Mouse (Mus musculus): ENCODE data around the gene Foxe1. TPM values are rescaled to one million over a fixed set of nuclear protein-coding genes. Genes with fewer than 3 reads are reported as not detected.

Foxe1 gene
- not detected for polyA plus RNA-seq (2014; fragmentation: Illumina TruSeq; extraction: RNeasy Lipid Tissue Mini Kit (QIAGEN cat#74804); ENCODE audit: insufficient read depth, low read depth, low replicate concordance)

GRCm38 (mm10) chr4:46343596-46344260 is at the start of gene Foxe1:
TSS of gene Foxe1 (plus strand) at chr4:46343609.

DNA sequence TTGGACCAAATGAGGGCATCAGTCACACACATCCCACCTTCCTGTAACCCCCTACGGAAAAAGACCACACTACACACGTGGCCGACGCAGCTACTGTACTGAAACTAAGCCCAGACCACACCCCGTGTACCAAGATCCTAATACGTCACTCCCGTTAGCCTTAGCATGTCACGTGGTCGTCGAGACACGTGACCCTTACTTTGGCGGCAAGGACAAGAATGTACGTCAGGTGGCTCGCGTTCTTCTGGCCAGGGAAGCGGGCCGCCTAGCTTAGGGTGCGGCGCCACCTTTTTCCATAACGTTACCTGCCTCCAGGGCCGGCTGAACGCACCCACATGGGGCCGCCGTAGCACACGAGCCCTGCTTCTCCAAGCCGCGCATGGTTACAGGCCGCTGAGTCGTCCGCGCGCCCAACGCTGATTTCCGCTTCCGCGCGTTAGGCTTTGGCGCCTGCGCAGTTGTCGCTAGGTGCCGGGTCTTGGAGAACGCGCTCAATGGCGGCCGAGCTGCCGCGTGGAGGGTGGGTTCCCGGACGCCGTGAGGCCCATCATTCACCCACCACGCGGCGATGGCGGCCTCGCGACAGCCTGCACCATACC is 45.7 kb downstream of the Foxe1 start, which contains the start of gene Trmo:
Gene Trmo, minus strand, starts transcription at position 425 of the 599 bp plus-strand sequence.

Other genes starting within 250 kb of the Foxe1 start
- 18.5 TPM for gene Ncbp1, start 205.0 kb upstream of the Foxe1 start, polyA plus RNA-seq (2014; fragmentation: Illumina TruSeq; extraction: RNeasy Lipid Tissue Mini Kit (QIAGEN cat#74804); ENCODE audit: insufficient read depth, low read depth, low replicate concordance)
- gene Tstd2, start 204.9 kb upstream of the Foxe1 start, polyA plus RNA-seq (2014; fragmentation: Illumina TruSeq; extraction: RNeasy Lipid Tissue Mini Kit (QIAGEN cat#74804); ENCODE audit: insufficient read depth, low read depth, low replicate concordance) = 7.8 TPM
- gene Xpa, start 147.3 kb upstream of the Foxe1 start, polyA plus RNA-seq (2014; fragmentation: Illumina TruSeq; extraction: RNeasy Lipid Tissue Mini Kit (QIAGEN cat#74804); ENCODE audit: insufficient read depth, low read depth, low replicate concordance) = 16.1 TPM
- gene Trmo, start 45.8 kb downstream of the Foxe1 start, polyA plus RNA-seq (2014; fragmentation: Illumina TruSeq; extraction: RNeasy Lipid Tissue Mini Kit (QIAGEN cat#74804); ENCODE audit: insufficient read depth, low read depth, low replicate concordance) = 6.9 TPM
- gene Hemgn, start 69.9 kb downstream of the Foxe1 start, polyA plus RNA-seq (2014; fragmentation: Illumina TruSeq; extraction: RNeasy Lipid Tissue Mini Kit (QIAGEN cat#74804); ENCODE audit: insufficient read depth, low read depth, low replicate concordance) = not detected
- gene Anp32b, start 107.3 kb downstream of the Foxe1 start, polyA plus RNA-seq (2014; fragmentation: Illumina TruSeq; extraction: RNeasy Lipid Tissue Mini Kit (QIAGEN cat#74804); ENCODE audit: insufficient read depth, low read depth, low replicate concordance) = 95.5 TPM
- gene Nans, start 145.6 kb downstream of the Foxe1 start, polyA plus RNA-seq (2014; fragmentation: Illumina TruSeq; extraction: RNeasy Lipid Tissue Mini Kit (QIAGEN cat#74804); ENCODE audit: insufficient read depth, low read depth, low replicate concordance) = 30.4 TPM
- gene Trim14, start 192.5 kb downstream of the Foxe1 start, polyA plus RNA-seq (2014; fragmentation: Illumina TruSeq; extraction: RNeasy Lipid Tissue Mini Kit (QIAGEN cat#74804); ENCODE audit: insufficient read depth, low read depth, low replicate concordance) = 4.0 TPM